11 mouse cellular contexts compared by ENCODE assay signal in genomic region chr1:120643848-120644711, GRCm38 (mm10). TPM values are rescaled to one million over a fixed set of nuclear protein-coding genes. Genes with fewer than 3 reads are reported as not detected.
A peak's percentile ranks its signal among the peaks of the same experiment; 100 is the strongest.
DNase-seq lines count a peak whose midpoint lies in the region; ATAC-seq lines count a peak whose summit lies in the region.
"Had no signal": no experiment of that assay in that cellular context is flagged by ENCODE, and none has a peak within 500 bp of the region (broad histone marks: within the 10 kb centered on the region; RNA-seq: fewer than 3 reads in every experiment).

No protein-coding gene starts in this region.

- H3K27me3 ChIP-seq in kidney, embryonic 14.5 days (ENCODE audit: control insufficient read depth, insufficient read depth, low read length): no peaks in the 10 kb centered on the region; the same call in 1 of the 2 replicates
- H3K27me3 ChIP-seq in hindbrain, embryonic 10.5 days (ENCODE audit: insufficient read depth, poor library complexity, severe bottlenecking): peaks cover 28% of the 10 kb centered on the region
- peaks cover 28% of the 10 kb centered on the region for H3K27me3 ChIP-seq in midbrain, embryonic 13.5 days
- H3K27me3 ChIP-seq: CH12.LX had no signal

- H3K4me1 ChIP-seq in kidney, embryonic 14.5 days (ENCODE audit: control insufficient read depth, insufficient read depth, low read length): 0 out of 2 replicates have a peak, but pooled peaks cover 3% of the 10 kb centered on the region
- H3K4me1 ChIP-seq in hindbrain, embryonic 10.5 days (replicated peaks): peaks cover 28% of the 10 kb centered on the region
- peaks cover 25% of the 10 kb centered on the region for H3K4me1 ChIP-seq in midbrain, embryonic 13.5 days (replicated peaks)

- no peak overlapping the region for H3K27ac ChIP-seq in kidney, embryonic 14.5 days (ENCODE audit: low read depth, low read length)
- peak overlapping the region; percentile 82 for H3K27ac ChIP-seq in hindbrain, embryonic 10.5 days
- peak overlapping the region; percentile 78 for H3K27ac ChIP-seq in midbrain, embryonic 13.5 days

- 3% methylated on average over 13 of the region's 13 CpGs for WGBS in kidney, embryonic 14.5 days
- WGBS in hindbrain, embryonic 10.5 days: 4% methylated on average over 13 of the region's 13 CpGs
- under 1% methylated on average over 12 of the region's 13 CpGs for WGBS in midbrain, embryonic 13.5 days

- no peaks in the 10 kb centered on the region for H3K9me3 ChIP-seq in kidney, embryonic 14.5 days (ENCODE audit: control insufficient read depth, low read length)
- H3K9me3 ChIP-seq in hindbrain, embryonic 10.5 days: no peaks in the 10 kb centered on the region
- no peaks in the 10 kb centered on the region for H3K9me3 ChIP-seq in midbrain, embryonic 13.5 days

- no peak overlapping the region; the same call in 1 of the 2 replicates for H3K4me3 ChIP-seq in kidney, embryonic 14.5 days (ENCODE audit: low read length)
- H3K4me3 ChIP-seq in hindbrain, embryonic 10.5 days: peak overlapping the region; percentile 35
- peak overlapping the region; percentile 21 for H3K4me3 ChIP-seq in midbrain, embryonic 13.5 days (replicated peaks)
- H3K4me3 ChIP-seq: erythroblast, embryonic 14.5 days had no signal

- no peaks in the 10 kb centered on the region for H3K36me3 ChIP-seq in kidney, embryonic 14.5 days (ENCODE audit: control insufficient read depth, insufficient read depth, low read length)
- no peaks in the 10 kb centered on the region for H3K36me3 ChIP-seq in hindbrain, embryonic 10.5 days
- H3K36me3 ChIP-seq in midbrain, embryonic 13.5 days: no peaks in the 10 kb centered on the region

- H3K9ac ChIP-seq in kidney, embryonic 14.5 days (ENCODE audit: low read depth, low read length): no peak overlapping the region
- no peak overlapping the region for H3K9ac ChIP-seq in midbrain, embryonic 13.5 days (replicated peaks)
- H3K9ac ChIP-seq: liver, postnatal 0 days had no signal

- peak overlapping the region; percentile 33 for H3K4me2 ChIP-seq in kidney, embryonic 14.5 days (replicated peaks; ENCODE audit: low read depth, low read length)
- H3K4me2 ChIP-seq in midbrain, embryonic 13.5 days (replicated peaks): peak overlapping the region; percentile 47

- no peak for DNase-seq in kidney, adult 11 months
- peak; percentile 59 for DNase-seq in embryo, embryonic 10.5 days (ENCODE audit: low spot score)
- DNase-seq in hindbrain, embryonic 10.5 days (ENCODE audit: low spot score): peak; percentile 67
- no peak for DNase-seq in cerebellum, postnatal 10 days
- no peak for DNase-seq in spleen, postnatal 4 days (ENCODE audit: low spot score in 2 of 2)
- no peak for DNase-seq in cerebellum, postnatal 4 days (ENCODE audit: low spot score in 2 of 2)
- DNase-seq: liver, postnatal 0 days had no signal

- peak; percentile 55 for ATAC-seq in kidney, embryonic 14.5 days (ENCODE audit: low FRiP score, low TSS enrichment)
- peak; percentile 87 for ATAC-seq in midbrain, embryonic 13.5 days
- ATAC-seq: liver, postnatal 0 days had no signal

RNA-seq across cellular contexts. Expression of gene En1, which starts 41.9 kb away (rescaled TPM):
- polyA plus RNA-seq in kidney, embryonic 14.5 days (2014; fragmentation: Nextera tagmentation; extraction: Ambion mirVana): not detected in 2 replicates
- polyA plus RNA-seq in hindbrain, embryonic 10.5 days (2016; fragmentation: Nextera tagmentation; extraction: Ambion mirVana): 3.5 and 3.8 TPM in 2 replicates
- 9.0 and 13.6 TPM in 2 replicates for polyA plus RNA-seq in midbrain, embryonic 13.5 days (2015; fragmentation: Nextera tagmentation; extraction: Ambion mirVana)
- polyA plus RNA-seq: erythroblast, embryonic 14.5 days; liver, postnatal 0 days had no signal

Comparison
In these comparisons a context has a peak if more than half of its experiments do, and no peak if none do; other contexts are left out.
1. DNase-seq: peak in embryo, embryonic 10.5 days (single experiment) and hindbrain, embryonic 10.5 days (single experiment); none in kidney, adult 11 months (single experiment), cerebellum, postnatal 10 days (0 of 2), spleen, postnatal 4 days (0 of 2) and cerebellum, postnatal 4 days (0 of 2).